Mouse (Mus musculus) left cerebral cortex, adult 2 months (tissue): ENCODE data around the gene Kifc5b. TPM values are rescaled to one million over a fixed set of nuclear protein-coding genes. Genes with fewer than 3 reads are reported as not detected.

Experiments used
- DNase-seq, 2 experiments: peaks; one replicate each; pipeline ENCODE4 v3.0.0; 2021 to 2022; ENCODE audit warnings: low spot score in 2 of 2, mixed read lengths in 1 of 2; ENCODE audit errors: extremely low spot score in 1 of 2
- H3K27ac ChIP-seq: fragments of 200-600 bp; 2 replicates; pipeline ENCODE4 v1.8.1; 2022
- H3K4me3 ChIP-seq: fragments of 200-600 bp; 2 replicates; pipeline ENCODE4 v1.8.1; 2022
- CTCF ChIP-seq: fragments of 200-600 bp; IDR thresholded peaks from 2 replicates; pipeline ENCODE4 v1.8.1; 2022; ENCODE audit warnings: antibody characterized with exemption, mild to moderate bottlenecking, moderate library complexity
- intact Hi-C: fragments of 180-260 bp; cut with DNase I; formaldehyde crosslinking; loops from one replicate; pipeline ENCODE4 v1.15.1; 2025
- total RNA-seq, 2 experiments: library from RNA; stranded (reverse); gene quantifications; 2 replicates each; pipeline ENCODE4 v1.2.3; 2021

Kifc5b gene
- total RNA-seq, 2 experiments from 2014 or later: 3.3 to 4.6 TPM

- Histone ChIP-seq H3K27ac (peak overlapping the region; percentile 72), H3K4me3 (peak overlapping the region; percentile 57)
- intact Hi-C loops: no loop called here
- DNase-seq: no peak
- TF ChIP-seq CTCF: no peak
Measured at GRCm38 (mm10) chr17:26950560-26951288, 33.8 kb downstream of the Kifc5b start.

DNA sequence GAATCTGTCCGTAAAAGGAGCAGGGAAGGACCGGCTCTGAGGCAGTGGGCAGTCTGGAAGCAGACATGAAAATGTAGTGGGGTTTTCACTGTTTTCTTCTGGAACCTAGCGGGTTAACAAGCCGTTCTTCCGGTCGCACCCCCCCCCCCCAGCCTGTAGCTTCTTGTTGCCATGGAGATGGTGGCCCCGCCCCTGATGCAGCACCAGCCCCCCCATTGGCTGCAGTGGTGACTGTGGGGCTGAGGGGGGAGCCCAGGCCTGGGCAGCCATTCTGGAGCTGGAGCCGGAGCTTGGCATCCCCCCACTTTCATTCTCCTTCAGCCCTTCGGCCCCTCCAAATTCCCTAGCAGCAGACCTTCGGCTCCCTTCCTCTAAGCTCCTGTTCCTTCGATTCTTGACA is 34.5 kb downstream of the Kifc5b start:
- peak overlapping the region; percentile 85 for H3K27ac ChIP-seq
- intact Hi-C loops: no loop called here
- no peak for TF ChIP-seq CTCF
- peak overlapping the region; percentile 57 for H3K4me3 ChIP-seq
- peak; percentile 78 to 80 for DNase-seq

DNA sequence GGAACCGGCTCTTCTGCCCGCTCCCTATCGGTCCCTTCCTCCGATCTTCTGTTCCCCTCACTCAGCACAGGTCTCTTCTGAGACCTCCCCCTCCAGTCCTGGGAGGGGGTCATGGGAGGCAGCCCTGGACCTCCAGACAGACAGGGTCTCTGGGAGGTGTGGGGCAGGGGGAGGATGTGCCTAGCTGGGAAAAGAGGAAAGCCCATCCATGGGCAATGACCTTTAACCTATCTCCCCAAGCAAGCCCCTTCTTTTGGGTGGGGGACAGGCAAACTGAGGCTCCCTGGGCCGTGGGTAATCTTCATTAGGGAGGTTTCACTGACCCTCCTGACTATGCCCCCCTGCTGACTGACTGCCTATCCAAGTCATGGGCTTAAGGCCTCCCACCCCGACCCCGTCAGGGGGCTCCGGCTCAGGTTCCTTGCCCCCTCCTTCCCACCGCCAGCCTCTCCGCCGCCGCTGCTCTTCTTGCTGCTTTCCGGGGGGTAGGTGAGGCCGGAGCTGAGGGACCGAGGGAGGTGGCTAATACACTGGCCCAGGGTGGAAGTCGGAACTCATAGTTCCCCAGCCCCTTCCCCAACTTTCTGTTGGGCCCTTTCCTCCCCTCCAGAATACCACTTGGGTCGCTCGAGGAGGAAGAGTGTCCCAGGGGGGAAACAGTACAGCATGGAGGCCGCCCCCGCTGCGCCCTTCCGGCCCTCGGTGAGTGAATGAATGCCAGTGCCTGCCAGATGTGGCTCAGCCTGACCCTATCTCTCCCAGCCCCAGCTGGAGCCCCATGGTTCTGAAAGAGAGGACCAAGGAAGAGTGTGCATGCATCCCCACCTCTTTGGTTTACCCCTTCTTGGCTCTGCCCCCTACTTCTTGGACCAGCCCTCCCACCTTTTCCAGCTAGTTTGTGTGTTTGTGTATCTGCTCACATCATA is 35.3 kb downstream of the Kifc5b start:
- Histone ChIP-seq H3K27ac (peak overlapping the region; percentile 85), H3K4me3 (peak overlapping the region; percentile 57)
- DNase-seq: no peak
- intact Hi-C loops: loop anchor here (2.0 kb wide), 1 partner anchor 17 kb away; no protein-coding TSS in a partner anchor
- TF ChIP-seq CTCF: no peak

DNA sequence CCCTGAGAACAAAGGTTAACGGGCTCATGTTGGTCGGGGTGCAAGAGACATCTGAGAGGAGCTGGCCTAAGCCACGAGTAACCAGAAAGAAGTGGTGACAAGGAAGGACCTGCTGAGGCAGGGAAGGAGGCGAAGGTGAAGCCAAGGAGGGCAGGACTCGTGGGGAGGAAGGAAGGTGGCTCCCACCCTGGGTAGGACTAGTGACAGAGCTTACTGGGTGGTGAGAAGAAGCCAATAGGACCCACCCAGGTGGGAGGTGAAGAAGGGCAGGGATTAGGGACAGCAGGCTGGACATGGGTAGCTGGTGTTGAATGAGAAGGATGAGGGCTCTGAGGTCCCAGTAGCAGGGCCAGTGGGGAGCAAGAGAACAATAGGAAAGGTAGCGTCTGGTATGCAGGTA is 36.3 kb downstream of the Kifc5b start:
- TF ChIP-seq CTCF: no peak
- no peak for DNase-seq
- intact Hi-C loops: loop anchor here (2.0 kb wide), 1 partner anchor 16 kb away; no protein-coding TSS in a partner anchor
- peak overlapping the region; percentile 85 for H3K27ac ChIP-seq
- peak overlapping the region; percentile 57 for H3K4me3 ChIP-seq

DNA sequence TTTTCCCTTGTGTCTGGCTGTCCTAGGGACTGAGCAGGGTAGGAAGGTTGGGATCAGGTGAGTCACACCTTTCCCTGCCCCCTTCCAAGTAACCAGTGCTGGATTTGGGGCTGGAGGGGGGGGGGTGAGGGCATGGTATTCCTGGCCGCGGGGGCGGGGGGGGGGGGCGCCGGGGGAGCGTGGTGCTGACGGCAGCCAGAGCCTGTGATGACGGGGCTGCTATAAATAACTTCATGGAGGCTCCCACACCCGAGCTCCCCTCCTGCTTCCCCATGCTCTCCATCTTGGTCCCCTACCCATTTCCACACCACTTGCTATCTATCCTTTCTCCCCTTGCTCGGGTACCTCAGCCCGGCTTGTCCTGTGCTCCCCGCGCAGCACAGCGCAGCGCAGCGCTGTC is 36.8 kb downstream of the Kifc5b start:
- DNase-seq: no peak
- Histone ChIP-seq H3K27ac (peak overlapping the region; percentile 85), H3K4me3 (peak overlapping the region; percentile 57)
- no peak for TF ChIP-seq CTCF
- intact Hi-C loops: loop anchor here (2.0 kb wide), 1 partner anchor 15 kb away; no protein-coding TSS in a partner anchor

- peak overlapping the region; percentile 15; the same call in 1 of the 2 replicates for H3K27ac ChIP-seq
- no peak for TF ChIP-seq CTCF
- intact Hi-C loops: no loop called here
- no peak for DNase-seq
- no peak overlapping the region for H3K4me3 ChIP-seq
Measured at GRCm38 (mm10) chr17:26956309-26956708, 39.4 kb downstream of the Kifc5b start.

DNA sequence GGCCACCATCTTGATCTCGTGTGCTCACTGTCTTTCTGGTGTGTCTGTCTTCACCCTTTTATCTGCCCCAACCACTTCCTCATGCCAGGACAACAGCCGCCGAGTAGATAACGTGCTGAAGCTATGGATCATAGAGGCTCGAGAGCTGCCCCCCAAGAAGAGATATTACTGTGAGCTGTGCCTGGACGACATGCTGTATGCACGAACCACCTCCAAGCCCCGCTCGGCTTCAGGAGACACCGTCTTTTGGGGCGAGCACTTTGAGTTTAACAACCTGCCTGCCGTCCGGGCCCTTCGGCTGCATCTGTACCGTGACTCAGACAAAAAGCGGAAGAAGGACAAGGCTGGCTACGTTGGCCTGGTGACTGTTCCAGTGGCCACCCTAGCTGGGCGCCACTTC is 40.0 kb downstream of the Kifc5b start:
- intact Hi-C loops: no loop called here
- H3K27ac ChIP-seq: no peak overlapping the region
- DNase-seq: no peak
- H3K4me3 ChIP-seq: no peak overlapping the region
- TF ChIP-seq CTCF: no peak

GRCm38 (mm10) chr17:26957872-26958271 is 41.0 kb downstream of the Kifc5b start:
- intact Hi-C loops: no loop called here
- Histone ChIP-seq H3K27ac (peak overlapping the region; percentile 7; the same call in 1 of the 2 replicates), H3K4me3 (no peak overlapping the region)
- no peak for DNase-seq
- TF ChIP-seq CTCF: no peak

DNA sequence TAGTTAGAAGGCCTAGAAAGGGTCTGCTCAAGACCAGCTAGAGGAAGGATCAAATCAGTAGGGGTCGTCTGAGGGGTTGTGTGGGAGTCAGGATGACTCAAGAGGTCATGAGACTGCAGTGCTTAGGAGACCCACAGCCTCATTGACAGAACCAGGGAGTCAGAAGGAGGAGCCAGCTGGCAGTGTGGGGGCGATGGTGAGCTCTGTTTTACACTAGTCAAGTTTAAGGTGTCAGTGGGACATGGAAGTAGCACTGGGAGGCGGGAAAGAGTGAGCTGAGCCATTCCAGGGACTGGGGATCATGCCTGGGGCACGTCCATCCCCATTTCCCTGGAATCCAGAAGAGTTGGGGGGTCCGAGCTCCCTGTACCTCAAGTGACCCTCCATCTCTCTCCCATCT is 42.0 kb downstream of the Kifc5b start:
- intact Hi-C loops: no loop called here
- no peak overlapping the region for H3K4me3 ChIP-seq
- no peak for DNase-seq
- no peak overlapping the region; the same call in 1 of the 2 replicates for H3K27ac ChIP-seq
- TF ChIP-seq CTCF: no peak

DNA sequence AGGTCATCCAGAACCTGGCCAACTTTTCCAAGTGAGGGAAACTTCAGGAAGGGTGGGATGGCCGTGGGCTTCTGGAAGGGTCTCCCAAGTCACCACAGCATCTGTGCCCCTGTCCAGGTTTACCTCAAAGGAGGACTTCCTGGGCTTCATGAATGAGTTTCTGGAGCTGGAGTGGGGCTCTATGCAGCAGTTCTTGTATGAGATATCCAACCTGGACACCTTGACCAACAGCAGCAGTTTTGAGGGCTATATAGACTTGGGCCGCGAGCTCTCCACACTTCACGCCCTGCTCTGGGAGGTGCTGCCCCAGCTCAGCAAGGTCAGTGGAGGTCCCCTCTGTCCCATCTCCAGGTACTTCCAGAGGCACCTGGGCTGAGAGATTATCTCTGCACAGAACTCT is 42.9 kb downstream of the Kifc5b start:
- no peak for TF ChIP-seq CTCF
- intact Hi-C loops: no loop called here
- no peak overlapping the region for H3K27ac ChIP-seq
- no peak overlapping the region for H3K4me3 ChIP-seq
- DNase-seq: no peak

GRCm38 (mm10) chr17:26961572-26962240 is 44.8 kb downstream of the Kifc5b start:
- H3K27ac ChIP-seq: no peak overlapping the region

More at GRCm38 (mm10) chr17:26961572-26962240, 44.8 kb downstream of the Kifc5b start:
- intact Hi-C loops: no loop called here
- no peak for TF ChIP-seq CTCF
- DNase-seq: no peak
- H3K4me3 ChIP-seq: no peak overlapping the region
